Mouse (Mus musculus) embryonic facial prominence, embryonic 13.5 days (tissue): ENCODE data around the gene Trappc10. TPM values are rescaled to one million over a fixed set of nuclear protein-coding genes. Genes with fewer than 3 reads are reported as not detected.

ENCODE experiments used
- polyA plus RNA-seq: library from polyadenylated mRNA; unstranded; fragments of >200 nt; fragmentation: Nextera tagmentation; extraction: Ambion mirVana; gene quantifications from 2 replicates; pipeline ENCODE4 v1.2.1, GENCODE M21; 2015

The Trappc10 gene
- polyA plus RNA-seq, 1 experiment from 2014 or later = 12.0 TPM

Other genes starting within 250 kb of the Trappc10 start
- gene Pfkl, start 234.6 kb downstream of the Trappc10 start, polyA plus RNA-seq = 140 and 145 TPM in 2 replicates
- gene Dnmt3l, start 202.7 kb downstream of the Trappc10 start, polyA plus RNA-seq = 0.44 and 0.56 TPM in 2 replicates
- gene Aire, start 201.0 kb downstream of the Trappc10 start, polyA plus RNA-seq = 0.39 and 0.59 TPM in 2 replicates
- gene Icosl, start 175.3 kb downstream of the Trappc10 start, polyA plus RNA-seq = 3.0 and 4.4 TPM in 2 replicates
- 35.3 and 38.9 TPM in 2 replicates for gene D10Jhu81e, start 74.9 kb downstream of the Trappc10 start, polyA plus RNA-seq
- gene Pwp2, start 59.5 kb downstream of the Trappc10 start, polyA plus RNA-seq = 19.4 and 20.4 TPM in 2 replicates
- 51.9 and 57.5 TPM in 2 replicates for gene Agpat3, start 107.8 kb upstream of the Trappc10 start, polyA plus RNA-seq
- 322 and 364 TPM in 2 replicates for gene Rrp1, start 168.4 kb upstream of the Trappc10 start, polyA plus RNA-seq
- gene Cstb, start 181.0 kb upstream of the Trappc10 start, polyA plus RNA-seq = 222 and 253 TPM in 2 replicates
- 12.6 and 13.1 TPM in 2 replicates for gene Pdxk, start 220.3 kb upstream of the Trappc10 start, polyA plus RNA-seq